Mouse (Mus musculus): Measurements from ENCODE around the gene Adamts15.

Adamts15 gene

DNA sequence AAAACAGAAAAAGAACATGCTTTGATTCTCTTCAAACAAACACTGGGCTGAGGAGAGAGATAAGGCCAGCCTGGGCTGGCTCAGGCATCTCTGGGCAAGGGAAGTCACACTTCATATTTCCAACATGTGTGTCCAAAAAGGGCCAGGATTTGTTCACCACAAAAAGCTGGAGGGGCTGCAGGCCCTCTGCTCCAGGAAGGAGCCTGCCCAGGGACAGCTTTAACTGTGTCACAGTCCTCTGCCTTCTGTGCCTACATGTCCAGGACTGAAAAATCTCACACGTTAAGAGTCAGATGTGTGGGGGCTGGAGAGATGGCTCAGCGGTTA lies 42.3 kb downstream of the Adamts15 start:
- no peak for DNase-seq (ENCODE audit: low read depth, low spot score)

DNA sequence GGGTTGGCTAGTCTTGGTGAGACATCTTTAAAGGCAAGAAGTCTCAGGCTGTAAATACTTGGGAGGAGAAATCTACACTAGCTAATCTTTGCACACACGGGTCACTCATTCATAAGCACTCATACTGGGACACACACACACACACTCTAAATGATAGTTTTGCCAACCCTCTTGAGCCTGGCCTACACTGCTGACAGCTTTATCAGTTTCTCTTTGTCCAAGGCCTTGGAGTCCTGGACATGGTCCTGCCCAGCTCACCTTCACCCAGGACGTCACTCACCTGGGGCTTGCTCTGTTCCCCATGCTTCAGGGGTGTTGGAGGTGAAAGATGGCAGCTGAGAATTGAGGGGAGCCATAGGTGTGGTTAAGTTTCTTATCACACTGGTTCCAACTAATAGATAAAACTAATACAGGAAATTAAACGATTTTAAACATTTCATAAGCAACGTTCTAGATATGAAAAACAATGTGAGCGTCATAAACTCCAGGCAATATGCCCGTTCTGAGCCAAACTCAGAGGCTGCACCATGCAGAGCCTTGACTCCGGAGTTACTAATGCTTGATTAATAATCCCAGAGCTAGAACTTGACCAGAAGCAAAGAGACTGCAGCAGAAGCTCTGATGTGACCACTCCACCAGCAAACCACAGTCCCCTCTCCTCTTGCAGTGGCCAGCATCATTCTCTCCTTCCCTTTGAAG lies 42.9 kb downstream of the Adamts15 start:
- DNase-seq (ENCODE audit: low read depth, low spot score), result no peak

DNA sequence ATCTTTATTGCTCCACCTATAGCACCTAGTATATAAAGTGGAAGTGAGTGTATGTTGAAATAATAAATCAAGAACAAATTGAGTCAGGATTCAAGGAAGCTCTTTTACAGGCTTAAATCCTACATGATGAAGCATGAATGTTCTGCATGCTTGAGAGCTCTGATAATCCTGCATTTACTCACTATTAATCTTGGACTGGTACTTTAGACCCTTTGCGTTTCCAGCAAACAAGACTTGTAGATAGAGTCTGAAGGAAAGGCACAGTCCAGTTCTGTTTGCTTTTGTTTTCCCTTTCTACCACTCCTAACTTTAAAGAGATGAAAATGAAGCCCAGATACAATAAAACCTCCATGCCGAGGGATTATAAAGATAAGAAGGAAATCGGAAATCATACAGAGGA lies 45.7 kb downstream of the Adamts15 start:
- no peak for DNase-seq (ENCODE audit: low read depth, low spot score)

DNA sequence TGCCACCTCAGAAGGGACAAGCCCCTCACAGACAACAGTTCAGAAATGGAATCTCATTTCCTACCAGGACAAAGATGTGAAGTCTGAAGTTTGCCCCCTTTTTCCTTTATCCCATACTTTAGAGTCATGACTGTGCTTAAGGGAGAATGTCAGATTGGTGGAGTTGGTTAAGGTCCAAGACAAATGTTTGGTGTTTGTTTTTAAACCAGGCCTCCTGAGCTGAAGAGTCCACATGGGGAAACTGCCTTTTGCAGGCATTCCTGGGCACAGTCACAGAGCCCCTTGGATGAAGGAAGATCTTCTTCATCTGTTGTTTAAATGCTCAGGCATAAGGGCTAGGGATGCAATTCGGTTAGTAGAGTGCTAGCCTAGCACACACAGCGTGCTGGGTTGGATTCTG lies 66.4 kb downstream of the Adamts15 start:
- DNase-seq (ENCODE audit: low read depth, low spot score), result no peak

DNA sequence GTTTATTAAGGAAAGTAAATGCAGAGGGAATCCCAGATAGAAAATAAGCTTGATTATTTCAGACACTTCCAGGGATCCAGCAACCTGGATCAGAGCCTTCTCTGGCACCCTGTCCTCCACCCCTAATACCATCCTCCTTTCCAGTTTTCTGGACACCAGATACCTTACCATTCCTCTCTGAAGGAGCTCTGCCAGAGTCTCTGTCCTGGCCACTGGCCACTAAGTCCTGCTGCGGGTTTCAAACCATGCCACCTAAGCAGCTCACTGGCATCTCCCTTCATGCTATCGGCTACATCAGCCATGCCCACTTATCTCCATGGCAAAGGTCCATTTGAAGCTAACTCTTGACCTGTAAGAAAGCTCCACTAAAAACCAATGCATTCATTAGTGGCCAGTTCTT lies 70.4 kb downstream of the Adamts15 start:
- no peak for DNase-seq (ENCODE audit: low read depth, low spot score)

DNA sequence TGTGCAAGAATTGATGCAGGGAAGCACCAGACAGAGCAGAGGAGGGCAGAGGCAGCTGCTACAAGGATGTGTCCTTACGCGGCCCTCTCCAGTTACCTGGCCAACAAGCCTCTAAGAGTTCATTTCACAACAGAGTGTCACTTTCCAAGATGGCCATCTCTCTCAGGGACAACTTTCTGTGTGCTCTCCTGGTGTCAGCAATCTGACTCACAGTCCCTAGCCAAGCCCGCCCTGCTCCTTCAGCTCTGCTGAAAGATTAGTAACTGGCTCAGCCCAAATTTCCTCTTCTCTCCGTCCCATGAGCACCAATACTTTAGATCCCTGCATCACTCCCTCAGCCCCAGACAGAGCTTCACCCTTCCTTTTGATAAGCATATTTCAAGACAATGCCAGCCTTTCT lies 72.3 kb downstream of the Adamts15 start:
- no peak for DNase-seq (ENCODE audit: low read depth, low spot score)

DNA sequence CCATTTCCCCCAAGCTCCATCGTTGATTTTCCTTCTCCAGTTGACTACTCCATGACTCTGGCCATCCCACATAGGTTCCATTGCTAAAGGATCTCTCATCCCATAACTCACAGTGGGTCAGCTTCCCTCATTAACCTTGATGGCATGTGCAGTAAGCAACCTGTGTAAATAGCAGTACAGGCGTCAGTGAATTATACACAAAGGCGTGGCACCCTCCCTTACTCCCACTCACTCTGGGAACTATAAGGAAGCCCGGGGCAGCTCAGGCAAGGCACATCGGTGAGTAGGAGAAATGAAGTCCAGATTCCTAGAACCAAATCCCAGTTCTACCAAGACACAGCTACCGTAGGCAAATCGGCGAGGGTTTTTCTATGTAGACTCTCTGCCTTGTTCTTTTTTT lies 72.8 kb downstream of the Adamts15 start:
- no peak for DNase-seq (ENCODE audit: low read depth, low spot score)

All from skeletal muscle tissue, adult 2 months (tissue).